Mouse (Mus musculus): ENCODE measurements around the gene Prn.

DNA sequence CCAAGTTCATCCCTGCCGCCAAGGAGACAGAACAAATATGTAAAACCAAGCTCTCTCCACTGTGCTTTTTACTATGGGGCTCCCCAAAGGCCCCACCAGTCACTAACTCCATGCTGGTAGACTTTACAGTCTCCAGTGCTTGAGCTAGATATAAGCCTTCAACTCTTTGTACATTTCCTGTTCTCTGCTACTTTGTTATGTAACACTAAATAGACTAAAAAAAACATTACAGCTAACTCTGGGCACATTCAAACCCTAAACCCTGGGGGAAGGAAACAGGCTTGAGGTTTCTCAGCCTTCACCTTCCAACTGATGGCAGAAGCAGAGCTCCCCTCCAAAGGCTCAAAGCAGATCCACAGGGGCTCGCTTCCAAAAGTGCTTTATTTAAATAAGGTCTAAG is 82.7 kb downstream of the Prn start:
- TF ChIP-seq GATA1 (IDR thresholded peaks at IDR 0.05; ENCODE audit: borderline replicate concordance, low read length) (no peak), FLI1 (IDR thresholded peaks at IDR 0.05; ENCODE audit: low read length) (no peak)
